Mouse (Mus musculus) urinary bladder, postnatal 25 days (tissue): ENCODE data around the gene Iba57.
A peak's percentile ranks its signal among the peaks of the same experiment; 100 is the strongest.
"Not testable (repeated sequence)": the region's sequence is repeated elsewhere in the genome, so short reads cannot be mapped to it uniquely, and the experiment has no call there.

Source experiments
- DNase-seq: peaks from one replicate; pipeline ENCODE4 v3.0.0; 2022; ENCODE audit warnings: low spot score

Gene Iba57

DNA sequence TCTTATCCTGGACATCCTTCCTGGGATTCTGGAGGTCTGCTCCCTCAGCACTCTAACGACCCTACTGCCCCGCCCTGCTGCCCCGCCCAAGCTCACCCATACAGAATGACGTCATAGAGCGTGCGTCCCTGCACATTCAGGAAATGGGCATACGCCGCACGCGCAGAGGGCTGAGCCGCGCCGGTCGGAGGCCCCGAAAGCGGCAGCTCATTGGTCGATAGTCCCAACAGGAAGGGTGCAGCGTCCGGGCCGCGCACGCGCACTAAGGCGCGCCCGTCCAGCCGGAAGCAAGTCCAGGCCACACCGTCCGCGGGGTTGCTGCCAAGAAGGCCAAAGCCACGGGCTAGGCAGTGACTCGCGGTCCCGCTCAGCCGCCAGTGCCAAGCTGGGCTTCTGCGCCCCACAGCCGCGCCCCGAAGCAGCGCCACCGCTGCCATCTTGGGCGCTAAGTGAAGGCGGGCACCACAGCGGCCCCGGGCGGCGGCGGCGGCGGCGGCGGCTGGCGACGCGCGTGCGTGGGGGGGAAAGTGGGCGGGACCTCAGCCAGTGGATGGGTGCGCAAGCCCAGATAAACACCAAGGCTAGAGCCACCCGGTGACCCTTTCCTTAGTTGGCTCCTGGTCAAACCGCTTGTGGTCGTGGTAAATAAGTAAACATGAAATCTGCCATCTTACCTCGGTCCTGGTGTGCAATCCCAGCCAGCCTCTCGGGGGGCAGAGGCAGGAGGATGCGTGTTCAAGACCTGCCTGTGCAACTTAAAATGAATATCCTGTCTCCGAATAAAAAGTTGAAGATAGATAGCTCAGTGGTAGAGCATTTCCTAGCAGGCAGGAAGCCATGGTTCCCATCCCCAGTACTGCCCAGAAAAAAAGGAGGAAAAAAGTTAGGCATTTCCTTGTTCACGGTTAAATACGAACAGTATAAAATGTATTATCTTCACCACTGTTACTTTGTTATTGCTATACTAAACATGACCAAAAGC, at the start of gene Iba57:
Gene Iba57 (minus strand): TSS at position 485 of the 982 bp plus-strand sequence.
- peak; percentile 92 for DNase-seq

DNA sequence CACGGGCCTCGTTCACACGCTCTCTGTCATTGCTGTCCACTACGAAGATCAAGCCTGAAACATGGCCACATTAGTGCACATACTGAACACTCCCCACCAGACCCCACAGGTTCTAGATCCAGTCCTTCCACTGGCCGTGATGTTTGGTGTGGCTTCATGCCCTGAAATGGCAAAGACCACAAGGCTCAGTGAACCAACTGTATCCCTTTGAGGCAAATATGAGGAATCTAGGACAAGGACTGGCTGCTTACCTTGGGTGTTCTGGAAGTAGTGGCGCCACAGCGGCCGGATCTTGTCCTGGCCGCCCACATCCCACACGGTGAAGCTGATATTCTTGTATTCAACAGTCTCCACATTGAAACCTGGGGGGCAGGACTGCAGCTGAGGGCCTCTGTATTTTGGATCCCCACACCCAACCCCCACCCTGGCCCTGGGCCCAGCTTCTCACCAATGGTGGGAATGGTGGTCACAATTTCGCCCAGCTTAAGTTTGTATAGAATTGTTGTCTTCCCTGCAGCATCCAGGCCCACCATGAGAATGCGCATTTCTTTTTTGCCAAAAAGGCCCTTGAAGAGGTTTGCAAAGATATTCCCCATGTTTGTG, 49.5 kb upstream of the Iba57 start:
- no peak for DNase-seq

DNA sequence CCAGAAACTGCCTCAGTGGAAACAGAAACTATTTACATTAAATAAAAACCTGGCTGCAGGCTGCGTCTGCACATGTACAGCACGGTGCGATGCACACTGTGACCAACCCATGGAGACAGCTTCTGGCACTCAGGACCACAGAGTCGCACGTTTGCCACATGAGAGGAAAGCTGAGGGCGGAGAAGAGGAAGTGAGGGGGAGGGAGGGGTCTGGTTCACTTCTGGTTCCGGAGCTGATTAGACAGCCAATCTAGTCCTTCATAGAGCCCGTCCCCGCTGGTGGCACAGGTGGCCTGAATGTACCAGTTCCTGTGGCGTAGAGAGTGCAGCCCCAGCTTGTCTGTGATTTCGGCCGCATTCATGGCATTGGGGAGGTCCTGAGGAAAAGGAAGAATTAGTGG, 48.8 kb upstream of the Iba57 start:
- not testable (repeated sequence) for DNase-seq

- not testable (repeated sequence) for DNase-seq
Measured at GRCm38 (mm10) chr11:59211561-59211960, 48.0 kb upstream of the Iba57 start.

DNA sequence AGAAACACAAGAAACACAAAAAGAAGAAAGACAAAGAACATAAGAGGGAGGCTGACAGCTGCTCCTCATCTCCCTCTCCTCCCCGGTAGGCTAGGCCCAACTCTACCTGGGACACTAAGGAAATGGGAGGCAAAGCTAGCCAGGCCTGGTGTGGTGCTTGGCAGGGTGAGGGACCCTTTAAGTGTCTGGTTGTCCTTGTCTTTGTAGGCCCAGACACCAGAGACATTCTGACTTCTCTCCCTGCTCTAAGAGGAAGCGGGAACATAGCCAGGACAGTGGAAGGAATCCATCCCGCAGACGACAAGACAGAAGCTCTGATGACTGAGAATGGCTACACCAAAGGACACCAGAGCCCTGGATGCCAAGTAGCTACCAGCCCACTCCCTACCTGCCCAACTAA, 46.5 kb upstream of the Iba57 start:
- no peak for DNase-seq

DNA sequence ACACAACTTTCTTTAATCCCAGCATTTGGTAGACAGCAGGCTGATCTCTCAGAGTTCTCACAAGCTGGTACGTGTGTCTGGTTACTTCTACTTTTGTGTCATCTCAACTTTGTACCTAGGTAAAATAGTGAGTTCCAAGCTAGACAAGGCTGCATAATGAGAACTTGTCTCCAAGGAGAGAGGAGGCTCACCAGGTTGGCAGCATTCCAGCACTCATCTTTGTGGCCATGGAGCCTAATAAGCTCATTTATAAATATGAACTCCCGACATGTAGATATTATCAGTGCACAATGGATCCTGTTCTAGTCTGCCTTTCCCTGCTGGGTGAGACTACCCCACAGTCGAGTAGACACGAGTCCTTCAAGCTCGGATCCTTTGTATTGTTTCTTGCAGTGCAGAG, 46.0 kb upstream of the Iba57 start:
- DNase-seq: no peak

DNA sequence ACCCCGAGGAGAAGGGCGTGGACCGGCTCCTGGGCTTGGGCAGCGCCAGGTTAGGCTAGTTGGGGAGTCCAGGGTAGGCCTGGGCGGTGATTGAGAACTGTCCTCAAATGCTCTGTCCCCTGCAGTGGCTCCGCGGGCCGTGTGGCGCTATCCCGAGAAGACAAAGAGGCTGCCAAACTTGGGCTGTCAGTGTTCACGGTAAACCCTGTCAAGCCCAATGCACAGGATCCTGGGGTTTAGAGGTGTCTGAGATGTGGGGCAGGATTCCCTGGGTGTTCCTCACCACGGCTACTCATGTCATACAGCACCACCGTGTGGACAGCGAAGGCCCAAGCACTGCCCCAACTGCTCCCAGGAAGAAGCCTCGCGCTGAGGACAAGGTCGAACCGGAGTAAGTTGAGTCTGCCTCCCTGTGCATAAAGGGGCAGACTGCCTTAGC, 45.5 kb upstream of the Iba57 start:
- peak; percentile 53 for DNase-seq

- DNase-seq: peak; percentile 90
Measured at GRCm38 (mm10) chr11:59208153-59208831, 44.8 kb upstream of the Iba57 start, which contains the start of gene 2310033P09Rik. Gene 2310033P09Rik, plus strand, starts transcription at chr11:59208321.

GRCm38 (mm10) chr11:59202081-59202995, 38.8 kb upstream of the Iba57 start, which contains the start of gene Mrpl55:
Gene Mrpl55, plus strand, starts transcription at chr11:59202486.
- peak; percentile 96 for DNase-seq

DNA sequence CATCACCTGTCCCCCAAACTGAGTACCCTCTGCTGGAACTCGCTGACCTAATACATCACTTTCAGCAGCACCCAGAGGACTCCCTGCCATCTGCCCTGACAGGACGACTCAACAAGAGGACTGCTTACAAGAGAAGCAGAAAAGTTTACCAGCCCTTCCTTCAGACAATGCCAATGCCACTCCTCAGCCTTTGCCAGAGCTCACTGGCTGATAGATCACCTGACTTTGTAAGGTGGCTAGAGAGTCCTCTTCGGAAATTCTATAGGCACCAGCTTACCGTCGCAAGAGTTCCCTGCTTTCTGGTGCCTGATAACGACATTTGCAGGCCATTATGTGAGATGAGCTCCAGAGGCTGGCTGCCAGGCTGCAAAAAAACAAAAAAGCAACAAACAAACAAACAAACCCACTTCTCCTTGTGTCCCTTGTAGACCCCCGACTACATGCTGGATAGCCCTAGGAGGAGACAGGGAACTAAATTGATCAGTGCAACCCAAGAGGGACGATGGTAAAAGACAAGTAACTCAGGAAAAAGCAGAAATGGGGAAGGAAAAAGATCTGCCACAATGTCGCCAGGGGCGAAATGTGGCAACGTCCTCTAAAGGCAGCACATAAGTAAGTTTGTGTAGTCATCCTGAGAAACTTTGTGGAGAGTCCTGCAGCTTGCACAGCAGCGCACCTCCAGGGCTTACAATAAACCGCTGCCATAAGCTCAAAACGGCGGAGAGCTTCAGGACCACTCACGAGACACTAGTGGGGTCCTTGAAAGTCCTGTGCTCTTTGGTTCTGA, 37.9 kb upstream of the Iba57 start:
- no peak for DNase-seq

DNA sequence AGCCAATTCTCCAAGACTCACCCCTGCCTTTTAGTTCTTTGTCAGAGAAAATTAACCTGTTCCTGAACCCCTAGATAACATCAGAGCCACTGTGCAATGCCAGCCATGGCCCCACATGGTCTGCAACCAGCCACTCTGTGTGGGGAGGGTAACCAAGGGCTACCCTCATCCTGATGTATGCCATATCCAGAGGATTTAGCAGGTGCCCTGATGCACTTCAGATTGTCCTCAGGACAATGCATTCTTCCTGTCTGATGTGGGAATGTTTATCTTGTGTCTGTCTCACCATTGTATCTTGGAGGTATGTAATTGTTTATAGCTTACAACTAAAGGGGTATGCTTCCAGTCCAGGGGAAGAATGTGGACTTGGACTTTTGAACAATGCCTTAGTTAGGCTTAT, 32.7 kb upstream of the Iba57 start:
- no peak for DNase-seq

GRCm38 (mm10) chr11:59192059-59192386, 28.5 kb upstream of the Iba57 start, which contains the start of gene Guk1:
Gene Guk1, minus strand, starts transcription at chr11:59192212.
- DNase-seq: no peak

GRCm38 (mm10) chr11:59191231-59192058, 27.9 kb upstream of the Iba57 start:
- peak; percentile 85 for DNase-seq

DNA sequence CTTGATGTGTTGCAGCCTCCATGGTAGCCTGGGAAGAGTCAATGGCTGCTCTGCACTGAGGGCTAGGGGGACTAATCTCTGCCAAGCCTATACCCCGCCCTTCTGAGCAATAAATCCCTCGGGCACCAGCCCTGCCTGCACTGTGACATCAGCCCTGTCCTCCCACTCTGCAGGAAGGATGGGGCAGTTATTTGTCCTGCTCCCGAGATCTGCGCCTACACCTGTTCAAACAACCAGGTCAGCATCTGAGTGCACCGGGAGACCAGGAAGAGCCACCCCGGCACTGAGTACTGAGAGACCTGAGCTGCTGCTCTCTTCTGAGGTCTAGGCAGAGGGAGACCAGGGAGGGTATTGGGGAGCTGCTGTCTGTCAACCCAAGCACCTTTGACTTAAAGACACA, 24.2 kb upstream of the Iba57 start:
- no peak for DNase-seq

DNA sequence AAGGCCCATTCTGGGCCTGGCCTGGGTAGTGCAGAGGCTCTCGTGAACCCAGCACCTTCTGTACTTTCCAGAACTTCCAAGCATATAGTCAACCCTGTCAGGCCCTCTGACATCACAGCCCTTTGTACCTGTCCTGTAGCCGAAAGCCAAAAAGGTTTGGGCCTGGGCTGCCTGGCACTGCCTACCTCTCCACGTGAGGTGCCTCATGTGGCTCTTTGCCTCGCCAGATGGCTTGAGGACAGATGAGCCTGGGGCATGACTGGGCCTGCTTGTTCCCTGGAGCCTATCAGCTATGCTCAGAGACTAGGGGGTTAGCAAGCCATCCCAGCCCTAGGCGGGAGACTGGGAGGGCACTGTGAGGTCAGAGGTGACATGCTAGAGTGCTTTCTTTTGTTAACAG, 22.0 kb upstream of the Iba57 start:
- DNase-seq: no peak

DNA sequence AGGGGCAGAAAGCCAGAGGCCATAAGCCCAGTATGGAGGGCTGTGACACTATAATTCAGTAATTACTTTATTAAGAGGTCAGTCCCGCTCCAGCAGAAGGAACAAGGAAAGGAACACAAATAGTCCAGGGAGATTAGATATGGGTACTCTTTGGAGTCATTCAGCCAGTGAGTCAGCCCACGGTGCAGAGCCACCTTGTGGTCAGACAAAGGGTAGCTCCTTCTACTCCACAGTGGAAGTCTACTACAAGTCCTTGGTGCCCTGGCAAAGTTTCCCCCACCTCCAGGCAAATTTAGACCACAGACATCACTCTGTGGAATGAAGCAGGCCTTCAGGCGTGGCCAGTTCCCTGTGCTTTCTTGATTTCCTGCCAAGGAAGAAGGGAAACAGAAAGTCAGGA, 20.3 kb upstream of the Iba57 start:
- DNase-seq: peak; percentile 38

DNA sequence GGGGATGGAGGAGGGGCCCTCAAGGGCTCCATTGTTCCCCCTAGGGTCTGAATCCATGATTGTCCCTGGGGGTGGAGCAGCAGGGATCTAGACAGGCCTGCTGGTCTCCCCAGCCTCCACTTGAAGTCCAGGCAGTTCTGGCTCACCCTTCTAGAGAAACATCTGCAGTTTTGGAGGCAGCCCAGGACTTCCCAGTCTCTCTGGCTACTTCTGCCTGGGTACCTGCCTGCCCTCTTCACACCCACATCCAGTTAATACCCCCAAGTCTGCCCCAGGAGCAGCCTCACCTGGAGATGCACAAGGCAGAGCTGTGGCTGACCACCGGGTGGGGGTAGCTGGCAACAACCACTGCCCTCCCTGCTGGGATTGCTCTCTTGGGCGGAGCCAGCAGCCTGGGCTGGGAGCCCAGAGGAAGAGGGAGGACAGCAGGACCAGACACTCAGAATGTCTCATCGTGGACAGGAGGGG, 19.4 kb upstream of the Iba57 start, which contains the start of gene Gjc2:
Gene Gjc2 (minus strand): TSS at position 350 of the 468 bp plus-strand sequence.
- peak; percentile 65 for DNase-seq

GRCm38 (mm10) chr11:59176921-59177320, 13.4 kb upstream of the Iba57 start:
- no peak for DNase-seq

- DNase-seq: no peak
Measured at GRCm38 (mm10) chr11:59176475-59176874, 12.9 kb upstream of the Iba57 start.
